Mouse (Mus musculus): Measurements from ENCODE around the gene Wdr31. TPM values are rescaled to one million over a fixed set of nuclear protein-coding genes. Genes with fewer than 3 reads are reported as not detected.

Wdr31 gene
- polyA plus RNA-seq, 1 experiment from 2014 or later, result 12.0 TPM

GRCm38 (mm10) chr4:62475793-62476192 lies 5.1 kb upstream of the Wdr31 start:
- Histone ChIP-seq H3K9ac (ENCODE audit: low read length) (no peak overlapping the region), H3K27ac (ENCODE audit: low read depth) (no peak overlapping the region), H3K36me3 (ENCODE audit: control insufficient read depth, insufficient read depth, low read length) (no peaks in the 10 kb centered on the region), H3K27me3 (replicated peaks; ENCODE audit: control insufficient read depth, insufficient read depth, low read length) (no peaks in the 10 kb centered on the region), H3K4me3 (ENCODE audit: low read depth, low read length) (no peak overlapping the region), H3K9me3 (ENCODE audit: control insufficient read depth, low read length) (no peaks in the 10 kb centered on the region), H3K4me2 (ENCODE audit: low read length) (no peak overlapping the region), H3K4me1 (replicated peaks; ENCODE audit: control insufficient read depth, insufficient read depth, low read length) (no peaks in the 10 kb centered on the region)
- DNase-seq (ENCODE audit: low spot score) (no peak), ATAC-seq (replicated peaks; ENCODE audit: low FRiP score, low TSS enrichment, low read depth) (no peak)
- 77% methylated on average over 6 of the region's 6 CpGs for WGBS

GRCm38 (mm10) chr4:62475131-62475530 lies 4.4 kb upstream of the Wdr31 start:
- ATAC-seq (replicated peaks; ENCODE audit: low FRiP score, low TSS enrichment, low read depth) (no peak), DNase-seq (ENCODE audit: low spot score) (no peak)
- H3K9me3 ChIP-seq (ENCODE audit: control insufficient read depth, low read length), result no peaks in the 10 kb centered on the region
- H3K36me3 ChIP-seq (ENCODE audit: control insufficient read depth, insufficient read depth, low read length), result no peaks in the 10 kb centered on the region
- no peak overlapping the region for H3K4me3 ChIP-seq (ENCODE audit: low read depth, low read length)
- H3K4me1 ChIP-seq (replicated peaks; ENCODE audit: control insufficient read depth, insufficient read depth, low read length), result peaks cover 2% of the 10 kb centered on the region; the same call in 1 of the 2 replicates
- H3K27me3 ChIP-seq (replicated peaks; ENCODE audit: control insufficient read depth, insufficient read depth, low read length), result no peaks in the 10 kb centered on the region
- no peak overlapping the region for H3K9ac ChIP-seq (ENCODE audit: low read length)
- H3K4me2 ChIP-seq (ENCODE audit: low read length), result no peak overlapping the region
- no peak overlapping the region for H3K27ac ChIP-seq (ENCODE audit: low read depth)
- WGBS, result 78% methylated on average over 2 of the region's 2 CpGs

DNA sequence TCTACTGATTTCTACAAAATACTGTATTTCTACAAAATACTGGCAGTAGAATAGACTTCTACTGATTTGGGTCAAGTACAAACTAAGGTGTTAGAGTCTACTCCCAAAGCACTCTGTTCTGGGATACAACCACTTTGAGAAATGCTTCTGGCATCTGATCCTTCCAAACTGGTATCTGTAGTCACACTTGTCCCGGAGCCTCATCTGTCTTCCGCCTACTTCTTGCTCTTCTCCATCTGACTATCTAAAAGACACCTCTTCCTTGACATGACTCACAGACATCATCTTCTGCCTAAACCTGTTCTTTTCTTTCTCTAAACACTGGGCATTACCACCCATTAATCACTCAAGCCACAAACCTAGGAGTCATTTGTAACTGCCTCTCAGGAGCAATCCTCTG lies 1.4 kb upstream of the Wdr31 start:
- ATAC-seq (replicated peaks; ENCODE audit: low FRiP score, low TSS enrichment, low read depth) (no peak), DNase-seq (ENCODE audit: low spot score) (no peak)
- WGBS, result 93% methylated on average over 2 of the region's 2 CpGs
- no peaks in the 10 kb centered on the region for H3K27me3 ChIP-seq (replicated peaks; ENCODE audit: control insufficient read depth, insufficient read depth, low read length)
- peaks cover 5% of the 10 kb centered on the region; the same call in 1 of the 2 replicates for H3K9me3 ChIP-seq (ENCODE audit: control insufficient read depth, low read length)
- H3K4me3 ChIP-seq (ENCODE audit: low read depth, low read length), result no peak overlapping the region
- no peak overlapping the region for H3K27ac ChIP-seq (ENCODE audit: low read depth)
- no peaks in the 10 kb centered on the region for H3K36me3 ChIP-seq (ENCODE audit: control insufficient read depth, insufficient read depth, low read length)
- H3K9ac ChIP-seq (ENCODE audit: low read length), result no peak overlapping the region
- no peak overlapping the region for H3K4me2 ChIP-seq (ENCODE audit: low read length)
- peaks cover 5% of the 10 kb centered on the region; the same call in 1 of the 2 replicates for H3K4me1 ChIP-seq (replicated peaks; ENCODE audit: control insufficient read depth, insufficient read depth, low read length)

DNA sequence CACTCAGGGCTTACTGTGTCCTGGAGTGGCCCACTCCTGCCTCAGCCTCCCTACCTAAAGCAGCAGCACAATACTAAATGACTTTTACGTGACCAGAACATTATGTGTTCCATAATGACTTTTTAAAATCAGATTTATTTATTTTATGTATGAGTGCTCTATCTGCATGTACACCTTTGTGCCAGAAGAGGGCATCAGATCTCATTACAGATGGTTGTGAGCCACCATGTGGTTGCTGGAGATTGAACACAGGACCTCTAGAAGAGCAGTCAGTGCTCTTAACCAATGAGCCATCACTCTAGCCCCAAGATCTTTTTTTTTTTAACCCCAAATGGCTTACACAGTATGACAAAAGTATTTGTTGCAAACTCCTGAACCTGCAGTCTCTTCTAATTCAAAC lies 2.5 kb downstream of the Wdr31 start:
- DNase-seq (ENCODE audit: low spot score) (no peak), ATAC-seq (replicated peaks; ENCODE audit: low FRiP score, low TSS enrichment, low read depth) (no peak)
- Histone ChIP-seq H3K4me3 (ENCODE audit: low read depth, low read length) (no peak overlapping the region), H3K36me3 (ENCODE audit: control insufficient read depth, insufficient read depth, low read length) (0 out of 2 replicates have a peak, but pooled peaks cover 2% of the 10 kb centered on the region), H3K4me1 (replicated peaks; ENCODE audit: control insufficient read depth, insufficient read depth, low read length) (peaks cover 5% of the 10 kb centered on the region; the same call in 1 of the 2 replicates), H3K9me3 (ENCODE audit: control insufficient read depth, low read length) (peaks cover 5% of the 10 kb centered on the region; the same call in 1 of the 2 replicates), H3K27ac (ENCODE audit: low read depth) (no peak overlapping the region), H3K27me3 (replicated peaks; ENCODE audit: control insufficient read depth, insufficient read depth, low read length) (no peaks in the 10 kb centered on the region), H3K4me2 (ENCODE audit: low read length) (no peak overlapping the region), H3K9ac (ENCODE audit: low read length) (no peak overlapping the region)
- 94% methylated on average over 1 of the region's 1 CpGs for WGBS

GRCm38 (mm10) chr4:62463124-62463523 lies 7.6 kb downstream of the Wdr31 start:
- DNase-seq (ENCODE audit: low spot score) (no peak), ATAC-seq (replicated peaks; ENCODE audit: low FRiP score, low TSS enrichment, low read depth) (no peak)
- WGBS, result 86% methylated on average over 2 of the region's 2 CpGs
- Histone ChIP-seq H3K36me3 (ENCODE audit: control insufficient read depth, insufficient read depth, low read length) (0 out of 2 replicates have a peak, but pooled peaks cover 10% of the 10 kb centered on the region), H3K27ac (ENCODE audit: low read depth) (no peak overlapping the region), H3K4me3 (ENCODE audit: low read depth, low read length) (no peak overlapping the region), H3K27me3 (replicated peaks; ENCODE audit: control insufficient read depth, insufficient read depth, low read length) (no peaks in the 10 kb centered on the region), H3K9ac (ENCODE audit: low read length) (no peak overlapping the region), H3K9me3 (ENCODE audit: control insufficient read depth, low read length) (no peaks in the 10 kb centered on the region; the same call in 1 of the 2 replicates), H3K4me2 (ENCODE audit: low read length) (no peak overlapping the region), H3K4me1 (replicated peaks; ENCODE audit: control insufficient read depth, insufficient read depth, low read length) (no peaks in the 10 kb centered on the region)

GRCm38 (mm10) chr4:62460348-62460747 lies 10.3 kb downstream of the Wdr31 start:
- no peak overlapping the region for H3K4me2 ChIP-seq (ENCODE audit: low read length)
- H3K9me3 ChIP-seq (ENCODE audit: control insufficient read depth, low read length), result no peaks in the 10 kb centered on the region
- no peak overlapping the region for H3K27ac ChIP-seq (ENCODE audit: low read depth)
- no peak overlapping the region for H3K9ac ChIP-seq (ENCODE audit: low read length)
- H3K4me1 ChIP-seq (replicated peaks; ENCODE audit: control insufficient read depth, insufficient read depth, low read length), result no peaks in the 10 kb centered on the region
- DNase-seq (ENCODE audit: low spot score) (no peak), ATAC-seq (replicated peaks; ENCODE audit: low FRiP score, low TSS enrichment, low read depth) (no peak)
- no peaks in the 10 kb centered on the region for H3K27me3 ChIP-seq (replicated peaks; ENCODE audit: control insufficient read depth, insufficient read depth, low read length)
- H3K36me3 ChIP-seq (ENCODE audit: control insufficient read depth, insufficient read depth, low read length), result 0 out of 2 replicates have a peak, but pooled peaks cover 10% of the 10 kb centered on the region
- 89% methylated on average over 8 of the region's 8 CpGs for WGBS
- no peak overlapping the region for H3K4me3 ChIP-seq (ENCODE audit: low read depth, low read length)

DNA sequence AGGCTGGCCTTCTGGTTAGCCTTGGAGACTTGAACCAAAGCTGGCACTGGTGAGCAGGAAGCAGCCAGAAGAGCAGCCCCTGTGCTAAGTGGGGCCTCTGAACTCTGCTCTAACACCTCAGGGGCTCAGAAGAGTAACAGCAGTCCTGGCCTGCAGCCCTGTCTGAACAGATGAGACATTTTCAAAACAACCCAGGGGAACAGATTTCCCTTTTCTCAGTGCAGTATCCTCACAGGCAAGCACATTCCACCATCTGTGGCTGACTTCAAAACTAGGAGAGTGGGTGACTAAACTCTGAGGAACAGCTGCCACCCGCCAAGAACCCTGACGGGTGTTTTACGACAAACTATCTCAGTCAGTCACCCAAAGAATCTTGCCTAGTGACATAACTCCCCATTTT lies 11.6 kb downstream of the Wdr31 start:
- no peaks in the 10 kb centered on the region for H3K4me1 ChIP-seq (replicated peaks; ENCODE audit: control insufficient read depth, insufficient read depth, low read length)
- ATAC-seq (replicated peaks; ENCODE audit: low FRiP score, low TSS enrichment, low read depth), result no peak
- H3K36me3 ChIP-seq (ENCODE audit: control insufficient read depth, insufficient read depth, low read length), result 0 out of 2 replicates have a peak, but pooled peaks cover 10% of the 10 kb centered on the region
- WGBS, result 59% methylated on average over 3 of the region's 3 CpGs
- H3K4me3 ChIP-seq (ENCODE audit: low read depth, low read length), result no peak overlapping the region
- H3K27ac ChIP-seq (ENCODE audit: low read depth), result no peak overlapping the region
- no peak overlapping the region for H3K9ac ChIP-seq (ENCODE audit: low read length)
- H3K4me2 ChIP-seq (ENCODE audit: low read length), result no peak overlapping the region
- H3K27me3 ChIP-seq (replicated peaks; ENCODE audit: control insufficient read depth, insufficient read depth, low read length), result no peaks in the 10 kb centered on the region
- DNase-seq (ENCODE audit: low spot score), result no peak
- no peaks in the 10 kb centered on the region for H3K9me3 ChIP-seq (ENCODE audit: control insufficient read depth, low read length)

DNA sequence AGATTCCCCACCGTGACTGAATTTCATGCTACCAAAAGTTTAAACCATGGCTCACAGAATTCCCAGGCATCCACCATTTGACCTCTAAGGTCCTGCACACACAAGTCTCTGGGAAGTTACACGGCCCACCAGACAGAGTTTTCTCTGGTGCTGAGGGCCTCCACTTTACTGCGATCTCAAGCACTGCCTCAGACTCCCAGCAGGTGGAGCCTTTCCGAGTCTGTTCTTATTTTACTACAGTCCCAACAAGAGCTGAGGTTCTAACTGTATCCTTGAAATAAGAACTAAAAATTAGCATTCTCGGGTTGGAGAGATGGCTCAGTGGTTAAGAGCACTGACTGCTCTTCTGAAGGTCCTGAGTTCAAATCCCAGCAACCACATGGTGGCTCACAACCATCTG lies 15.7 kb downstream of the Wdr31 start:
- WGBS, result 57% methylated on average over 5 of the region's 5 CpGs

DNA sequence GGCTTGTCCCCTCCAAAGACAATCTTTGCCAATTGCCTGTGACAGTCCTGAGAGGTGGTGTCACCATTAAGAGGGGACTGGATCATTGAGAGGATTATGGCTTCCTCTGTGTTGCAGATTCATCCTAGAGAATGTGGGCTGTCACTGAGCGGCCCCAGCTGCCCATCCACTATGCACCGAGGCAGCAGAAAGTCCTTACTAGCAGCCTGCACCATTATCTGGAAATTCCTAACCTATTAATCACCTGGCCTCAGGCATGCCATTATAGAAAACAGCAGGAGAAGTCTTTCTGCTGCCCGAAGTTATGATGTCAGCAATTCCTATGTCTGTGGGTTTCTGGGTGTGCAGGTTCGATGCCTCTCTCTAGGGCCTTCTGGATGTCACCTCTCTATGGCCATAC lies 29.7 kb downstream of the Wdr31 start:
- no peaks in the 10 kb centered on the region for H3K4me1 ChIP-seq (replicated peaks; ENCODE audit: control insufficient read depth, insufficient read depth, low read length)
- H3K9ac ChIP-seq (ENCODE audit: low read length), result no peak overlapping the region

More for the DNA sequence above, 15.7 kb downstream of the Wdr31 start:
- Histone ChIP-seq H3K36me3 (ENCODE audit: control insufficient read depth, insufficient read depth, low read length) (0 out of 2 replicates have a peak, but pooled peaks cover 6% of the 10 kb centered on the region), H3K4me1 (replicated peaks; ENCODE audit: control insufficient read depth, insufficient read depth, low read length) (no peaks in the 10 kb centered on the region), H3K4me3 (ENCODE audit: low read depth, low read length) (no peak overlapping the region), H3K9me3 (ENCODE audit: control insufficient read depth, low read length) (no peaks in the 10 kb centered on the region), H3K9ac (ENCODE audit: low read length) (no peak overlapping the region), H3K27me3 (replicated peaks; ENCODE audit: control insufficient read depth, insufficient read depth, low read length) (no peaks in the 10 kb centered on the region), H3K27ac (ENCODE audit: low read depth) (no peak overlapping the region), H3K4me2 (ENCODE audit: low read length) (no peak overlapping the region)
- ATAC-seq (replicated peaks; ENCODE audit: low FRiP score, low TSS enrichment, low read depth) (peak; percentile 71; the same call in 1 of the 2 replicates), DNase-seq (ENCODE audit: low spot score) (no peak)

More for the DNA sequence above, 29.7 kb downstream of the Wdr31 start:
- Histone ChIP-seq H3K9me3 (ENCODE audit: control insufficient read depth, low read length) (no peaks in the 10 kb centered on the region), H3K36me3 (ENCODE audit: control insufficient read depth, insufficient read depth, low read length) (no peaks in the 10 kb centered on the region), H3K27ac (ENCODE audit: low read depth) (no peak overlapping the region), H3K4me3 (ENCODE audit: low read depth, low read length) (no peak overlapping the region), H3K4me2 (ENCODE audit: low read length) (no peak overlapping the region), H3K27me3 (replicated peaks; ENCODE audit: control insufficient read depth, insufficient read depth, low read length) (no peaks in the 10 kb centered on the region)
- 62% methylated on average over 4 of the region's 4 CpGs for WGBS
- no peak for ATAC-seq (replicated peaks; ENCODE audit: low FRiP score, low TSS enrichment, low read depth)
- DNase-seq (ENCODE audit: low spot score), result no peak
